Mouse (Mus musculus) thymus, adult 2 months (tissue): ENCODE measurements at regions not wholly inside any gene's neighbourhood (a gene's known extent, or its start where the extent isn't known, plus 50 kb on each side); places are given as distances from the start of the nearest gene placed in this dataset.

Source experiments
- CTCF ChIP-seq: fragments of 200-500 bp; IDR thresholded peaks from 2 replicates; pipeline ENCODE4 v1.5.1; 2012; ENCODE audit warnings: mild to moderate bottlenecking, control low read depth, low read length, moderate library complexity, borderline replicate concordance; ENCODE audit not compliant: control insufficient read depth, poor library complexity, insufficient read depth; ENCODE audit errors: extremely low read depth
- POLR2A ChIP-seq: fragments of 200-500 bp; IDR thresholded peaks from 2 replicates; pipeline ENCODE4 v1.6.1; 2012; ENCODE audit warnings: mild to moderate bottlenecking, low read length, control low read depth, moderate library complexity; ENCODE audit not compliant: control insufficient read depth, poor library complexity, insufficient read depth; ENCODE audit errors: extremely low read depth

DNA sequence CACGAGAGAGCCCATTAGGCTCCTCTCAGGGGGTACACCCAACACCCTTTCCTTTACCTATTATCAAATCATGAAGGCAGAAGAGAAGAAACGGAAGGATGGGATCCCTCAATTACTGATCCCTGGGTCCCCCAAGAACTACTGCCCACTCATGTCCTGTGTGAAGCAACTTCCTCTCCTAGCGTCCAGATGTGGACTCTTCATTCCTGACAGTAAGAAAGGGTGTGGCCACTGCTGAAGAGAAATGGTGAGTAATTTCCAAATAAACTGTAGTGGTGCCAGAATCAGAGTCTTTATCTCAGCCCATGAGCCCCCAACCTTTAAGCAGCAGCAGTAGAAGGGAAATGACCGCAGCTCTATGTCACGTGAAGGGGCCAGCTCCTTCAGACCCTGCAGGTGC is 273.9 kb downstream of the Gm826 start:
- TF ChIP-seq CTCF, result no peak
- no peak for TF ChIP-seq POLR2A
